Mouse (Mus musculus): ENCODE results near the gene Trim8. TPM values are rescaled to one million over a fixed set of nuclear protein-coding genes. Genes with fewer than 3 reads are reported as not detected.

Trim8 gene
- polyA plus RNA-seq, 1 experiment = 14.2 TPM

DNA sequence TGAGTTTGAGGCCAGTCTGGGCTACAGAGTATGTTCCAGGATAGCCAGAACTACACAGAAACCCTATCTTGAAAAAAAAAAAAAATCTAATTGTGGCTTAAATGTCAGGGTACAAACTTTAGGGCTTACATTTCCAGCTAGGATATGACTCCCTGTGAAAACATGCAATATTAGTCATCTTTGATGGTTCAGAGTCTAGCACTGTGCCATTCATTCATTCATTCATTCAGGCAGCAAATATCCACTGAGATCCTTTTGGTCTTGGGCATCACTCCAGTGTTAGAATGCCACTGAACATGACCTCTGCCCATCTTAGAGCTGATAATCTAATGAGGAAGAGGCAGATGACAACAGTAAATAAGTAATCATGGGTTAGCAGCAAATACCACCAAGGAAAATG, 20.2 kb downstream of the Trim8 start:
- Histone ChIP-seq H3K9me3 (replicated peaks; ENCODE audit: control insufficient read depth, insufficient read depth, low read length, poor library complexity, severe bottlenecking) (no peaks in the 10 kb centered on the region), H3K9ac (ENCODE audit: low read depth, poor library complexity, severe bottlenecking) (no peak overlapping the region), H3K36me3 (ENCODE audit: control insufficient read depth, insufficient read depth, low read length, poor library complexity, severe bottlenecking) (no peaks in the 10 kb centered on the region), H3K4me1 (ENCODE audit: control insufficient read depth, insufficient read depth, low read length) (peaks cover 10% of the 10 kb centered on the region), H3K27ac (ENCODE audit: insufficient read depth, low read length) (no peak overlapping the region), H3K4me3 (ENCODE audit: low read depth, low read length) (no peak overlapping the region), H3K27me3 (ENCODE audit: control insufficient read depth, insufficient read depth, low read length, poor library complexity, severe bottlenecking) (no peaks in the 10 kb centered on the region)
- TF ChIP-seq CTCF (IDR thresholded peaks at IDR 0.05; ENCODE audit: low read depth, low read length) (no peak), EP300 (IDR thresholded peaks at IDR 0.05; ENCODE audit: insufficient read depth, low read depth, low read length) (no peak), POLR2A (IDR thresholded peaks at IDR 0.05; ENCODE audit: insufficient read depth, low read length) (no peak)

DNA sequence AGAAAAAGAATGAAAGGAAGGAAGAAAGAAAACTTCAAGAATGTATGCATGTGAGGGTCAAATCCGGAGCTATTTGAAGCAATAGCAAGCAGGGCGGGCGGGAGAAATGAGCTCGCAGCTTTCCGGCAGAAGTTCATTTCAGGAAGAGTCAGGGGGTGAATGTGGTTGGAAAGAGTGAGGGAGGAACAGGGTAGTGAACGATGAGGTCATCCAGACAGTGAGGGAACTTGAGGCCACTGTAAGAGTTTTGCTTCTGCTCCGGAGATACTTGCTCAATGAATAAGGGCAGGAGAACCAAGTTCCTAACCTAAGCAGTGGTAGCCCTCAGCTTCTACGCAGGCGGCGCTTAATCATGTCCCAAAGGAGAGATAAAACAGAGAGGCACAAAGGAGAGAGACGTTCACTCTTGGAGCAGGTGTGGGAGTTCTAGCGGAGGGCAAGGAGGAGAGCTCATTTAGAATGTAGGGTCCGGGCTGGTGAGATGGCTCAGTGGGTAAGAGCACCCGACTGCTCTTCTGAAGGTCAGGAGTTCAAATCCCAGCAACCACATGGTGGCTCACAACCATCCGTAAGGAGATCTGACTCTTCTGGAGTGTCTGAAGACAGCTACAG, 21.0 kb downstream of the Trim8 start:
- Histone ChIP-seq H3K9ac (ENCODE audit: low read depth, poor library complexity, severe bottlenecking) (0 out of 2 replicates have a peak overlapping the region, but pooled peaks have one; percentile 10), H3K27me3 (ENCODE audit: control insufficient read depth, insufficient read depth, low read length, poor library complexity, severe bottlenecking) (no peaks in the 10 kb centered on the region), H3K36me3 (ENCODE audit: control insufficient read depth, insufficient read depth, low read length, poor library complexity, severe bottlenecking) (no peaks in the 10 kb centered on the region), H3K9me3 (replicated peaks; ENCODE audit: control insufficient read depth, insufficient read depth, low read length, poor library complexity, severe bottlenecking) (no peaks in the 10 kb centered on the region), H3K4me1 (ENCODE audit: control insufficient read depth, insufficient read depth, low read length) (peaks cover 14% of the 10 kb centered on the region), H3K4me3 (ENCODE audit: low read depth, low read length) (no peak overlapping the region), H3K27ac (ENCODE audit: insufficient read depth, low read length) (peak overlapping the region; percentile 26; the same call in 1 of the 2 replicates)
- TF ChIP-seq POLR2A (IDR thresholded peaks at IDR 0.05; ENCODE audit: insufficient read depth, low read length) (no peak), EP300 (IDR thresholded peaks at IDR 0.05; ENCODE audit: insufficient read depth, low read depth, low read length) (no peak), CTCF (IDR thresholded peaks at IDR 0.05; ENCODE audit: low read depth, low read length) (no peak)

DNA sequence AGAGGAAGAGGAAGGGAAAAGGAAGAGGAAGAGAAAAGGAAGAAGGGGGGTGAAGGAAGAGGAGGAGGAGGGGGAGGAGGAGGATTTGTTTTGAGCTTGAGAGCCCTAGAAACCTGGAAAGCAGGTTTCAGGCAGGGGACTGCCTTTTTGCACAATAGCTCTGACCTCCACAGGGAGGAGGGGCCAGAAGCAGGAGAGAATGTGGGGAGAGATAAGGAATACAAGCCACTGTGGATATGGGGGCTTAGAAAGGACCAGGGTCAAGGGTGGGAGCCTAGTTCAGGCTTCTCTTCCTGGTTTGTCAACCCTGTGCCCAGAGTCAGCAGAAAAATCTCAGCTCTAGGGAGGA, 21.6 kb downstream of the Trim8 start:
- Histone ChIP-seq H3K4me3 (ENCODE audit: low read depth, low read length) (peak overlapping the region; percentile 26), H3K4me1 (ENCODE audit: control insufficient read depth, insufficient read depth, low read length) (peaks cover 12% of the 10 kb centered on the region), H3K9ac (ENCODE audit: low read depth, poor library complexity, severe bottlenecking) (0 out of 2 replicates have a peak overlapping the region, but pooled peaks have one; percentile 3), H3K27me3 (ENCODE audit: control insufficient read depth, insufficient read depth, low read length, poor library complexity, severe bottlenecking) (no peaks in the 10 kb centered on the region), H3K9me3 (replicated peaks; ENCODE audit: control insufficient read depth, insufficient read depth, low read length, poor library complexity, severe bottlenecking) (no peaks in the 10 kb centered on the region), H3K36me3 (ENCODE audit: control insufficient read depth, insufficient read depth, low read length, poor library complexity, severe bottlenecking) (no peaks in the 10 kb centered on the region), H3K27ac (ENCODE audit: insufficient read depth, low read length) (peak overlapping the region; percentile 63)
- no peak for TF ChIP-seq POLR2A (IDR thresholded peaks at IDR 0.05; ENCODE audit: insufficient read depth, low read length)
- 0 out of 2 replicates have a peak, but pooled peaks have one; percentile 46 for TF ChIP-seq EP300 (IDR thresholded peaks at IDR 0.05; ENCODE audit: insufficient read depth, low read depth, low read length)
- TF ChIP-seq CTCF (IDR thresholded peaks at IDR 0.05; ENCODE audit: low read depth, low read length) = no peak

GRCm38 (mm10) chr19:46523480-46524151, 22.1 kb downstream of the Trim8 start:
- Histone ChIP-seq H3K4me3 (ENCODE audit: low read depth, low read length) (peak overlapping the region; percentile 36), H3K9me3 (replicated peaks; ENCODE audit: control insufficient read depth, insufficient read depth, low read length, poor library complexity, severe bottlenecking) (no peaks in the 10 kb centered on the region), H3K9ac (ENCODE audit: low read depth, poor library complexity, severe bottlenecking) (peak overlapping the region; percentile 11; the same call in 1 of the 2 replicates), H3K36me3 (ENCODE audit: control insufficient read depth, insufficient read depth, low read length, poor library complexity, severe bottlenecking) (no peaks in the 10 kb centered on the region), H3K4me1 (ENCODE audit: control insufficient read depth, insufficient read depth, low read length) (peaks cover 13% of the 10 kb centered on the region), H3K27me3 (ENCODE audit: control insufficient read depth, insufficient read depth, low read length, poor library complexity, severe bottlenecking) (no peaks in the 10 kb centered on the region), H3K27ac (ENCODE audit: insufficient read depth, low read length) (peak overlapping the region; percentile 68)
- TF ChIP-seq EP300 (IDR thresholded peaks at IDR 0.05; ENCODE audit: insufficient read depth, low read depth, low read length) = 0 out of 2 replicates have a peak, but pooled peaks have one; percentile 50
- peak; percentile 45 for TF ChIP-seq POLR2A (IDR thresholded peaks at IDR 0.05; ENCODE audit: insufficient read depth, low read length)
- no peak for TF ChIP-seq CTCF (IDR thresholded peaks at IDR 0.05; ENCODE audit: low read depth, low read length)

DNA sequence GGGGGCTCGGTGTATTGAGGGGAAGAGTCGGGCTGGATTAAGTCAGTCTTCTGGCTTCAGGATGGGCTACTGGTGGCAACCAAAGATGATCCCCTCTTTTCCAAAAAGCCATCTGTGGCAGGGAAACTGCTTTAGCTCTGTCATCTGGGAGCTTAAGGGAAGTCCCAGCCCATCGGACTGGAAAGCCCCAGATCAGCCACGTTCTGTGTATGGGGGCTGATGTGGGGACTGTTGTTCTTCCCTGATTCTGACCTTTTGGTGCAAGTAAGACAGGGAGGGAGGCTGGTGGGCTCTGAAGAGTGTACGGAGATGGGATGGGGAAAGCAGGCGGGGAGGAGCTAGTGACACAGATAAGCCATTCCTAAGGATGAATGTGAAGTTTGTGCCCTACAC, 22.6 kb downstream of the Trim8 start:
- TF ChIP-seq CTCF (IDR thresholded peaks at IDR 0.05; ENCODE audit: low read depth, low read length) (no peak), EP300 (IDR thresholded peaks at IDR 0.05; ENCODE audit: insufficient read depth, low read depth, low read length) (no peak), POLR2A (IDR thresholded peaks at IDR 0.05; ENCODE audit: insufficient read depth, low read length) (no peak)
- Histone ChIP-seq H3K9ac (ENCODE audit: low read depth, poor library complexity, severe bottlenecking) (peak overlapping the region; percentile 11), H3K4me3 (ENCODE audit: low read depth, low read length) (peak overlapping the region; percentile 36), H3K27ac (ENCODE audit: insufficient read depth, low read length) (peak overlapping the region; percentile 68), H3K36me3 (ENCODE audit: control insufficient read depth, insufficient read depth, low read length, poor library complexity, severe bottlenecking) (no peaks in the 10 kb centered on the region), H3K9me3 (replicated peaks; ENCODE audit: control insufficient read depth, insufficient read depth, low read length, poor library complexity, severe bottlenecking) (no peaks in the 10 kb centered on the region), H3K4me1 (ENCODE audit: control insufficient read depth, insufficient read depth, low read length) (peaks cover 15% of the 10 kb centered on the region), H3K27me3 (ENCODE audit: control insufficient read depth, insufficient read depth, low read length, poor library complexity, severe bottlenecking) (no peaks in the 10 kb centered on the region)
